17 mouse cellular contexts compared by ENCODE assay signal in the genomic region with DNA sequence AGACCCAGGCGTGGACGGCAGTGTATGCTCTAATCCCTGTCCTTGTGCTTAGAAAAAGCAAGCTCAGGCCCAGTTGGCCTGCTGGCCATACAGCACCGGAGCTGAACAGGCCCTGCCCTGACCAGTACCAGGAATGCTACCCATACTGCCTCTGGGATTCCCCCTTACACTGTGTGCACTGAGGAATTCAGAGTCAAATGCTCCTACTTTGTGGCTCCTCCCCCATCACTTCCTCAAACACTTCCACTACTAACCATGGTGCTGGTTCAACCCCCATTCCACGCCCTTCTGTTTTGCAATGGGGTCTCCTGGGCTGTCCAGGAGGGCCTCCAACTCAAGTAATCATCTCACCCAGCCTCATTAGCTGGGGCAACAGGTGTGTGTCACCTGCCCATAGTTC. TPM values are rescaled to one million over a fixed set of nuclear protein-coding genes. Genes with fewer than 3 reads are reported as not detected.
DNase-seq lines count a peak whose midpoint lies in the region; ATAC-seq and TF ChIP-seq lines count a peak whose summit lies in the region.
"Had no signal": no experiment of that assay in that cellular context is flagged by ENCODE, and none has a peak within 500 bp of the region (broad histone marks: within the 10 kb centered on the region; RNA-seq: fewer than 3 reads in every experiment).

No protein-coding gene starts in this region.

- TF ChIP-seq CTCF in lung, postnatal 0 days (IDR thresholded peaks at IDR 0.05), result no peak
- TF ChIP-seq CTCF in stomach, postnatal 0 days (IDR thresholded peaks at IDR 0.05; ENCODE audit: low read depth), result no peak

- peak; percentile 68; the same call in 1 of the 2 replicates for ATAC-seq in heart, embryonic 12.5 days (ENCODE audit: insufficient number of reproducible peaks, low FRiP score)
- peak; percentile 91 for ATAC-seq in lung, postnatal 0 days
- ATAC-seq in intestine, embryonic 15.5 days, result 0 out of 2 replicates have a peak, but pooled peaks have one; percentile 24
- peak; percentile 38; the same call in 1 of the 2 replicates for ATAC-seq in stomach, postnatal 0 days (ENCODE audit: low FRiP score, low TSS enrichment)

- H3K36me3 ChIP-seq in heart, embryonic 12.5 days, result no peaks in the 10 kb centered on the region
- no peaks in the 10 kb centered on the region for H3K36me3 ChIP-seq in lung, postnatal 0 days (ENCODE audit: insufficient read depth, low read length)
- H3K36me3 ChIP-seq in intestine, embryonic 15.5 days, result no peaks in the 10 kb centered on the region
- no peaks in the 10 kb centered on the region for H3K36me3 ChIP-seq in stomach, postnatal 0 days (ENCODE audit: control insufficient read depth, insufficient read depth, low read length)
- H3K36me3 ChIP-seq: hindbrain, embryonic 15.5 days had no signal

- WGBS in heart, embryonic 12.5 days, result 51% methylated on average over 4 of the region's 4 CpGs
- WGBS in lung, postnatal 0 days, result 63% methylated on average over 4 of the region's 4 CpGs
- WGBS in intestine, embryonic 15.5 days, result 78% methylated on average over 4 of the region's 4 CpGs
- whole genome bisulfite sequencing in stomach, postnatal 0 days, result 63% methylated on average over 4 of the region's 4 CpGs

- DNase-seq in heart, postnatal 25 days (ENCODE audit: low spot score), result no peak
- DNase-seq in lung, postnatal 0 days (ENCODE audit: low spot score), result peak; percentile 84
- DNase-seq in lung, postnatal 14 days, result no peak
- no peak for DNase-seq in stomach, postnatal 0 days (ENCODE audit: low spot score)
- DNase-seq in layer of hippocampus, postnatal 10 days (ENCODE audit: low spot score in 2 of 2), result no peak
- DNase-seq in ovary, postnatal 36 days (ENCODE audit: low spot score), result no peak
- DNase-seq: adrenal gland, adult 8-10 months; B cell, adult 2 months; kidney, postnatal 25 days had no signal

- no peak for TF ChIP-seq EP300 in lung, postnatal 0 days (IDR thresholded peaks at IDR 0.05)
- no peak for TF ChIP-seq EP300 in stomach, postnatal 0 days (optimal IDR thresholded peaks at IDR 0.05)

- no peak overlapping the region for H3K4me2 ChIP-seq in heart, embryonic 12.5 days
- H3K4me2 ChIP-seq in lung, postnatal 0 days (replicated peaks; ENCODE audit: low read depth, low read length), result no peak overlapping the region
- no peak overlapping the region for H3K4me2 ChIP-seq in intestine, embryonic 15.5 days (replicated peaks)
- no peak overlapping the region for H3K4me2 ChIP-seq in stomach, postnatal 0 days (replicated peaks; ENCODE audit: low read depth)
- H3K4me2 ChIP-seq: hindbrain, embryonic 15.5 days had no signal

- H3K9me3 ChIP-seq in heart, embryonic 12.5 days (replicated peaks), result no peaks in the 10 kb centered on the region
- H3K9me3 ChIP-seq in lung, postnatal 0 days (ENCODE audit: low read length), result no peaks in the 10 kb centered on the region
- H3K9me3 ChIP-seq in intestine, embryonic 15.5 days, result no peaks in the 10 kb centered on the region
- H3K9me3 ChIP-seq in stomach, postnatal 0 days (ENCODE audit: control insufficient read depth, low read length), result no peaks in the 10 kb centered on the region
- H3K9me3 ChIP-seq: hindbrain, embryonic 15.5 days had no signal

- intact Hi-C loops in heart, postnatal 25 days (cut with DNase I), result no loop called here

- no peak overlapping the region for H3K4me3 ChIP-seq in heart, embryonic 12.5 days
- H3K4me3 ChIP-seq in lung, postnatal 0 days (ENCODE audit: low read depth, low read length), result no peak overlapping the region
- no peak overlapping the region for H3K4me3 ChIP-seq in intestine, embryonic 15.5 days (replicated peaks)
- no peak overlapping the region for H3K4me3 ChIP-seq in stomach, postnatal 0 days (ENCODE audit: low read depth, low read length)
- H3K4me3 ChIP-seq: hindbrain, embryonic 15.5 days had no signal

- no peaks in the 10 kb centered on the region for H3K27me3 ChIP-seq in heart, embryonic 12.5 days (replicated peaks)
- H3K27me3 ChIP-seq in lung, postnatal 0 days (replicated peaks; ENCODE audit: insufficient read depth, low read length), result no peaks in the 10 kb centered on the region
- no peaks in the 10 kb centered on the region for H3K27me3 ChIP-seq in intestine, embryonic 15.5 days (replicated peaks)
- H3K27me3 ChIP-seq in stomach, postnatal 0 days (ENCODE audit: control insufficient read depth, insufficient read depth, low read length), result no peaks in the 10 kb centered on the region
- H3K27me3 ChIP-seq: hindbrain, embryonic 15.5 days had no signal

- H3K27ac ChIP-seq in heart, embryonic 12.5 days (ENCODE audit: poor library complexity, severe bottlenecking), result no peak overlapping the region
- H3K27ac ChIP-seq in lung, postnatal 0 days (ENCODE audit: low read length), result no peak overlapping the region
- H3K27ac ChIP-seq in intestine, embryonic 15.5 days, result no peak overlapping the region
- H3K27ac ChIP-seq in stomach, postnatal 0 days (replicated peaks), result no peak overlapping the region
- H3K27ac ChIP-seq: hindbrain, embryonic 15.5 days; macrophage had no signal

- no peak overlapping the region for H3K9ac ChIP-seq in heart, embryonic 12.5 days
- no peak overlapping the region for H3K9ac ChIP-seq in lung, postnatal 0 days (replicated peaks; ENCODE audit: low read depth)
- no peak overlapping the region for H3K9ac ChIP-seq in intestine, embryonic 15.5 days
- H3K9ac ChIP-seq in stomach, postnatal 0 days (ENCODE audit: low read length), result no peak overlapping the region
- H3K9ac ChIP-seq: hindbrain, embryonic 15.5 days had no signal

- peaks cover 24% of the 10 kb centered on the region for H3K4me1 ChIP-seq in heart, embryonic 12.5 days (replicated peaks)
- H3K4me1 ChIP-seq in lung, postnatal 0 days (ENCODE audit: insufficient read depth, low read depth, low read length), result no peaks in the 10 kb centered on the region
- peaks cover 11% of the 10 kb centered on the region for H3K4me1 ChIP-seq in intestine, embryonic 15.5 days (replicated peaks)
- no peaks in the 10 kb centered on the region for H3K4me1 ChIP-seq in stomach, postnatal 0 days (replicated peaks; ENCODE audit: control insufficient read depth, insufficient read depth)

RNA-seq across cellular contexts. Expression of a gene that starts 18.4 kb away (rescaled TPM):
- polyA plus RNA-seq in heart, embryonic 12.5 days (2016; fragmentation: Nextera tagmentation; extraction: Ambion mirVana), result 0.64 and 1.3 TPM in 2 replicates
- not detected for total RNA-seq in heart, postnatal 25 days (2021)
- 0.33 TPM in 1 of 2 replicates, not detected in the other for polyA plus RNA-seq in lung, postnatal 0 days (2015; fragmentation: Nextera tagmentation; extraction: Ambion mirVana)
- 0.48 and 0.58 TPM in 2 replicates for polyA plus RNA-seq in intestine, embryonic 15.5 days (2015; fragmentation: Nextera tagmentation; extraction: Ambion mirVana)
- not detected in 2 replicates for polyA plus RNA-seq in stomach, postnatal 0 days (2015; fragmentation: Nextera tagmentation; extraction: Ambion mirVana)
- not detected for total RNA-seq in layer of hippocampus, postnatal 10 days (2021)
- total RNA-seq: heart, adult 8-10 months had no signal
- polyA plus RNA-seq: cortical plate, adult 2 months; hindbrain, embryonic 15.5 days; macrophage; small intestine, adult 2 months; thymus, postnatal 0 days had no signal

RNA-seq across cellular contexts. Expression of a gene that starts 29.1 kb away (rescaled TPM):
- not detected in 2 replicates for polyA plus RNA-seq in heart, embryonic 12.5 days (2016; fragmentation: Nextera tagmentation; extraction: Ambion mirVana)
- total RNA-seq in heart, postnatal 25 days (2021), result not detected
- polyA plus RNA-seq in lung, postnatal 0 days (2015; fragmentation: Nextera tagmentation; extraction: Ambion mirVana), result not detected in 2 replicates
- polyA plus RNA-seq in intestine, embryonic 15.5 days (2015; fragmentation: Nextera tagmentation; extraction: Ambion mirVana), result 0.56 and 0.63 TPM in 2 replicates
- not detected in 2 replicates for polyA plus RNA-seq in stomach, postnatal 0 days (2015; fragmentation: Nextera tagmentation; extraction: Ambion mirVana)
- not detected for total RNA-seq in layer of hippocampus, postnatal 10 days (2021)
- total RNA-seq: adrenal gland, adult 8-10 months; heart, adult 8-10 months had no signal
- polyA plus RNA-seq: cortical plate, adult 2 months; hindbrain, embryonic 15.5 days; macrophage had no signal

RNA-seq across cellular contexts. Expression of a gene that starts 30.3 kb away (rescaled TPM):
- 0.40 and 0.63 TPM in 2 replicates for polyA plus RNA-seq in heart, embryonic 12.5 days (2016; fragmentation: Nextera tagmentation; extraction: Ambion mirVana)
- total RNA-seq in heart, postnatal 25 days (2021), result not detected
- 0.30 and 0.32 TPM in 2 replicates for polyA plus RNA-seq in lung, postnatal 0 days (2015; fragmentation: Nextera tagmentation; extraction: Ambion mirVana)
- polyA plus RNA-seq in intestine, embryonic 15.5 days (2015; fragmentation: Nextera tagmentation; extraction: Ambion mirVana), result 4.1 TPM in 2 replicates
- polyA plus RNA-seq in stomach, postnatal 0 days (2015; fragmentation: Nextera tagmentation; extraction: Ambion mirVana), result 0.47 and 0.51 TPM in 2 replicates
- under 1 TPM; 0.18 to 0.27 TPM for total RNA-seq in layer of hippocampus, postnatal 10 days (2021)
- total RNA-seq: heart, adult 8-10 months had no signal
- polyA plus RNA-seq: macrophage; small intestine, adult 2 months had no signal

Comparison
In these comparisons a context has a peak if more than half of its experiments do, and no peak if none do; other contexts are left out.
1. ATAC-seq: peak in every context shown above with its lines; median percentile 91 in lung, postnatal 0 days; 68 in heart, embryonic 12.5 days; 38 in stomach, postnatal 0 days; 24 in intestine, embryonic 15.5 days.